8 mouse cellular contexts compared by ENCODE assay signal in the genomic region with DNA sequence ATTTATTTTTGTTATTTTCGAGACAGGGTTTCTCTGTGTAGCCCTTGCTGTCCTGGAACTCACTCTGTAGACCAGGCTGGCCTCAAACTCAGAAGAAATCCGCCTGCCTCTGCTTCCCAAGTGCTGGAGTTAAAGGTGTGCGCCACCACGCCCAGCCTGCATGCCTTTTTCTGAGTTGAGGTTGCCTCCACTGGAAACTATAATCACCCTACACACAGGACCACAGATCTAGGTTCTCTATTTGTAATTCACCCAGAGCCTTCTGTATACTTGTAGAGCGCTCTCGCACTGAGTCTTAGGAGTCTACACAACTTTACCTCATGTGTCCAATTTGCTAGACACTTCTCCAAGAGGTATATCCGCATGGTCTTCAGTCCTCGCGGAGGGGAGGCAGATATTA. TPM values are rescaled to one million over a fixed set of nuclear protein-coding genes. Genes with fewer than 3 reads are reported as not detected.
DNase-seq lines count a peak whose midpoint lies in the region; ATAC-seq and TF ChIP-seq lines count a peak whose summit lies in the region.

No protein-coding gene starts in this region.

- peak overlapping the region; percentile 85 for H3K9ac ChIP-seq in limb, embryonic 13.5 days
- H3K9ac ChIP-seq in neural tube, embryonic 14.5 days (replicated peaks; ENCODE audit: low read depth, low read length): peak overlapping the region; percentile 67

- H3K27me3 ChIP-seq in limb, embryonic 13.5 days: no peaks in the 10 kb centered on the region
- H3K27me3 ChIP-seq in neural tube, embryonic 14.5 days (ENCODE audit: control insufficient read depth, insufficient read depth, low read length): no peaks in the 10 kb centered on the region

- TF ChIP-seq CTCF in left cerebral cortex, adult 2 months (IDR thresholded peaks at IDR 0.05): no peak
- TF ChIP-seq CTCF in embryonic fibroblast, embryonic 13.5 days (IDR thresholded peaks at IDR 0.05; ENCODE audit: borderline replicate concordance, insufficient read depth, low read length): no peak

- H3K4me2 ChIP-seq in limb, embryonic 13.5 days (replicated peaks): peak overlapping the region; percentile 87
- H3K4me2 ChIP-seq in neural tube, embryonic 14.5 days (ENCODE audit: low read depth, low read length): peak overlapping the region; percentile 90

- H3K4me3 ChIP-seq in left cerebral cortex, adult 2 months: peak overlapping the region; percentile 77
- peak overlapping the region; percentile 75 for H3K4me3 ChIP-seq in embryonic fibroblast, embryonic 13.5 days (ENCODE audit: insufficient read depth, low read length)
- H3K4me3 ChIP-seq in limb, embryonic 13.5 days: peak overlapping the region; percentile 78
- peak overlapping the region; percentile 66 for H3K4me3 ChIP-seq in neural tube, embryonic 14.5 days (ENCODE audit: low read depth, low read length)

- no peaks in the 10 kb centered on the region for H3K9me3 ChIP-seq in limb, embryonic 13.5 days
- H3K9me3 ChIP-seq in neural tube, embryonic 14.5 days (ENCODE audit: control insufficient read depth, low read length): no peaks in the 10 kb centered on the region

- intact Hi-C loops in left cerebral cortex, adult 2 months (cut with DNase I): loop anchor here (2.0 kb wide), 1 partner anchor 37 kb away; no protein-coding TSS in a partner anchor

- 33% methylated on average over 9 of the region's 9 CpGs for WGBS in limb, embryonic 13.5 days
- WGBS in neural tube, embryonic 14.5 days: 32% methylated on average over 9 of the region's 9 CpGs

- DNase-seq in left cerebral cortex, adult 2 months (ENCODE audit: extremely low spot score in 1 of 2, low spot score in 2 of 2): no peak
- no peak for DNase-seq in left cerebral cortex, adult 8-10 months (ENCODE audit: low spot score in 2 of 2)
- DNase-seq in retina, postnatal 1 day: no peak
- no peak for DNase-seq in layer of hippocampus, postnatal 10 days (ENCODE audit: low spot score in 2 of 2)
- no peak for DNase-seq in kidney, adult 9 months

- 0 out of 2 replicates have a peak, but pooled peaks cover 4% of the 10 kb centered on the region for H3K4me1 ChIP-seq in embryonic fibroblast, embryonic 13.5 days (ENCODE audit: control insufficient read depth, insufficient read depth, low read length)
- peaks cover 14% of the 10 kb centered on the region for H3K4me1 ChIP-seq in limb, embryonic 13.5 days
- H3K4me1 ChIP-seq in neural tube, embryonic 14.5 days (ENCODE audit: control insufficient read depth, insufficient read depth, low read length): peaks cover 8% of the 10 kb centered on the region

- peaks cover 42% of the 10 kb centered on the region for H3K36me3 ChIP-seq in limb, embryonic 13.5 days
- H3K36me3 ChIP-seq in neural tube, embryonic 14.5 days (ENCODE audit: control insufficient read depth, insufficient read depth, low read length): peaks cover 18% of the 10 kb centered on the region

- no peak for ATAC-seq in limb, embryonic 13.5 days (ENCODE audit: low FRiP score, low read depth)
- no peak for ATAC-seq in neural tube, embryonic 14.5 days (ENCODE audit: low read depth)

- peak overlapping the region; percentile 92 for H3K27ac ChIP-seq in left cerebral cortex, adult 2 months
- no peak overlapping the region for H3K27ac ChIP-seq in embryonic fibroblast, embryonic 13.5 days (ENCODE audit: insufficient read depth, low read length)
- peak overlapping the region; percentile 17; the same call in 1 of the 2 replicates for H3K27ac ChIP-seq in limb, embryonic 13.5 days
- H3K27ac ChIP-seq in neural tube, embryonic 14.5 days (ENCODE audit: low read depth, low read length): peak overlapping the region; percentile 75; the same call in 1 of the 2 replicates

- TF ChIP-seq POLR2A in embryonic fibroblast, embryonic 13.5 days (IDR thresholded peaks at IDR 0.05; ENCODE audit: low read depth, low read length): no peak

RNA-seq across cellular contexts. Expression of a gene that starts 0.7 kb away (rescaled TPM):
- total RNA-seq in left cerebral cortex, adult 2 months (2021): 10 to 100 TPM; 39.4 to 40.6 TPM
- 10 to 100 TPM; 34.9 to 38.7 (median 36.6) TPM for total RNA-seq in left cerebral cortex, adult 8-10 months (2022)
- polyA plus RNA-seq in embryonic fibroblast, embryonic 13.5 days (2011; ENCODE audit: insufficient read length, low read depth, missing spikeins): 39.7 and 40.1 TPM in 2 replicates
- 95.3 and 96.4 TPM in 2 replicates for polyA plus RNA-seq in limb, embryonic 13.5 days (2015; fragmentation: Nextera tagmentation; extraction: Ambion mirVana)
- polyA plus RNA-seq in neural tube, embryonic 14.5 days (2014; fragmentation: Nextera tagmentation; extraction: Ambion mirVana): 60.8 and 62.6 TPM in 2 replicates
- total RNA-seq in layer of hippocampus, postnatal 10 days (2021): 10 to 100 TPM; 36.3 to 36.9 TPM

RNA-seq across cellular contexts. Expression of a gene that starts 12.0 kb away (rescaled TPM):
- 10 to 100 TPM; 34.4 to 39.3 TPM for total RNA-seq in left cerebral cortex, adult 2 months (2021)
- total RNA-seq in left cerebral cortex, adult 8-10 months (2022): 10 to 100 TPM; 43.6 to 51.3 (median 44.5) TPM
- 43.0 and 43.7 TPM in 2 replicates for polyA plus RNA-seq in embryonic fibroblast, embryonic 13.5 days (2011; ENCODE audit: insufficient read length, low read depth, missing spikeins)
- 329 and 357 TPM in 2 replicates for polyA plus RNA-seq in limb, embryonic 13.5 days (2015; fragmentation: Nextera tagmentation; extraction: Ambion mirVana)
- 38.3 and 43.6 TPM in 2 replicates for polyA plus RNA-seq in neural tube, embryonic 14.5 days (2014; fragmentation: Nextera tagmentation; extraction: Ambion mirVana)
- 10 to 100 TPM; 36.1 to 36.7 TPM for total RNA-seq in layer of hippocampus, postnatal 10 days (2021)

RNA-seq across cellular contexts. Expression of a gene that starts 21.2 kb away (rescaled TPM):
- total RNA-seq in left cerebral cortex, adult 2 months (2021): 1 to 10 TPM; 3.7 to 4.2 TPM
- total RNA-seq in left cerebral cortex, adult 8-10 months (2022): 1 to 10 TPM; 5.2 to 7.8 (median 6.7) TPM
- polyA plus RNA-seq in embryonic fibroblast, embryonic 13.5 days (2011; ENCODE audit: insufficient read length, low read depth, missing spikeins): 137 and 221 TPM in 2 replicates
- polyA plus RNA-seq in limb, embryonic 13.5 days (2015; fragmentation: Nextera tagmentation; extraction: Ambion mirVana): 18.8 and 20.3 TPM in 2 replicates
- 5.4 and 7.9 TPM in 2 replicates for polyA plus RNA-seq in neural tube, embryonic 14.5 days (2014; fragmentation: Nextera tagmentation; extraction: Ambion mirVana)
- total RNA-seq in layer of hippocampus, postnatal 10 days (2021): 1 to 10 TPM; 2.3 to 3.0 TPM
